Mouse (Mus musculus) testis, postnatal 10 days (tissue): ENCODE results near the gene Pi16.
"Not testable (repeated sequence)": the region's sequence is repeated elsewhere in the genome, so short reads cannot be mapped to it uniquely, and the experiment has no call there.

Source experiments
- DNase-seq: peaks from one replicate; pipeline ENCODE4 v3.0.0; 2021; ENCODE audit warnings: low spot score

Gene Pi16

DNA sequence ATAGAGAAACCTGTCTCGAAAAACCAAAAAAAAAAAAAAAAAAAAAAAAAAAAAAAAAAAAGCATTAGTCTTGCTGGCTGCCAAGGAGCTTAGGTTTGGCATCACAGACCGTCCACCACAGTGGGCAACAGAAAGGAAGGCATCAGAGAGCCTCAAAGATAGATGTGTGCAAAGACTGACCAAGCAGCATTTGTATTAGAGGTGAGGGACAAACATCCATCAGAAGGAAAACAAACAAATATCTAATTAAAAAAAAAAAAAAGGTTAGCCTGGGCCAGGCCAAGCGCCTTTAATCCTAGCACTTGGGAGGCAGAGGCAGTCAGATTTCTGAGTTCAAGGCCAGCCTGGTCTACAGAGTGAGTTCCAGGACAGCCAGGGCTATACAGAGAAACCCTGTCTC lies at the start of gene Pi16:
Gene Pi16 (plus strand): TSS at position 301 of the 400 bp plus-strand sequence.
- not testable (repeated sequence) for DNase-seq

DNA sequence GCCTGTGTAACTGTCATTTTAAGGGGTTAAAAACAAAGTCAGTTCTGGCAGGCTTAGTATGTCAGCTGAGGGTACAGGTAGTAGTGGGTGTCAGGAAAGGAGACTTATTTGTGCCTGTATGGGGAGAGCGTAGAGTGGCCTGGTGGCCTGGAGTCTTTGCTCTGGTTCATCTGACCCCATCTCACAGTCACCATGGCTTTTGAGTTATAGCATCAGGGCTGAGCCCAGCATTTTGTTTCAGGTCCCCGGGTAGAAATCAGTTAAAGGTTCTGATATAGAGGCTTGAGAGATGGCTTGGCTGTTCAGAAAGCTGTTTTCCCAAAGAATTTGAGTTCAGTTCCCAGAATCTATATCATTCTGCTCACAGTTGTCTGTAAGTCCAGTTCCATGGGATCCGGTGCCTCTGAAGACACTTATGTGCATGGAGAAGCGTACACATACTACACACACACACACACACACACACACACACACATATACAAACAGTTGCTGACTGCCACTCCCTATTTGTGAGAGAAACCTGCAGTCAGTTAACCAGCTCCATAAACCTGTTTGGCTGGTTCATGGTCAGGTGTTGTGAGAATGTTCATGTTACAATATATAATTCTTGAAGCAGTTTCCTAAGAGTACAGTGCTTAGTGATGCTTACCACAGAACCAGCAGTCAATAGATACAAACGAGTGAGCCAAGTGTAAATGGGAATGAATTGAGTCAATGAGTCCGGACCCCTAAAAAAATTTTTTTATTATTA lies 49.4 kb upstream of the Pi16 start:
- no peak for DNase-seq

DNA sequence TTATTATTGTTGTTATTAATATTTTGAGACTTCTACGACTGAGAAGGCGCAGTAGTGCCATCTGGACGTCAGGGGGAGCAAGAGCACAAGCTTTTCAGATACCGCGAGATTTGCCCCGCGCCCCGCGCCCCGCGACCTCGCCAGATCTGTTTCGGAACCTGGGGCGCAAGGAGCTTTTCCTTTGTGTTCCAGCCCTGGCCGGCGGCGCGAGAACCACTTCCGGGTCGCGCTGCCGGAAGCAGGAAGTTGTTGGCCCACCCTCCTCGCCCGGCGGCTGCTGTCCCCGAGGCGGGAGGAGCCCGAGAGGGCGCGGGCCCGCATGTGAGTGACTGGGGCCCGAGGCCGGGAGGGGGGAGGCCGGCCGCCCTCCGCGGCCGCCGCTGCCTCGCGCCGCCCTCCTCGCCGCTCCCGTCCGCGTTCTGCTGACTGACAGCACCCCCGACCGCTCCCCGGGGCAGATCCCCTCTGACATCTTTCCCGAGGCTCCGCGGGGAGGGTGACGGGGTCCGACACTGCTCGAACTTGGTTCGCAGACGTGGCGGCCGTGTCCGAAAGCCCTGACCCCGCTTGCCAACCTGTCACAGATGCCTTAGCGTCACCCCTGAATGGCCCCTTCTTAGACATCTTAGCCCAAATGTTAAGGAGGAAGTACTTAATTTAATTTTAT lies 48.7 kb upstream of the Pi16 start, which contains the start of gene BC004004:
Gene BC004004 (plus strand): TSS at position 107 of the 667 bp plus-strand sequence.
- DNase-seq: peak; percentile 96

DNA sequence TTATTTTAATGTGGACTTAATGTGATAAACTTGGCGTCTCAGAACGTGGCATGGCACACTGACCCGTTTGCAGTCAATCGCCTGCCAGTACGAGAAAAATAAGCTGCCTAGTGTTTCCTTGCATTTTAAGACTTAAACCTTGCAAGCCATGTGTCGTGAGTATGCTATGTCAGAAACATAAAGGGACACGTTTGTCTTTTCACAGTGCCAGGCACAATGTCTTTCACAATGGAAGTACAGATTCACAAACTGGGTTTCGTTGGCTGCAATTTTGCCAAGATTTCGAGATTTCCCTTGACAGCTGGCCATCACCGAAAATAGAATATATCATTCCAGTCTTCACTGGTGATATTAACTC lies 48.2 kb upstream of the Pi16 start:
- no peak for DNase-seq

DNA sequence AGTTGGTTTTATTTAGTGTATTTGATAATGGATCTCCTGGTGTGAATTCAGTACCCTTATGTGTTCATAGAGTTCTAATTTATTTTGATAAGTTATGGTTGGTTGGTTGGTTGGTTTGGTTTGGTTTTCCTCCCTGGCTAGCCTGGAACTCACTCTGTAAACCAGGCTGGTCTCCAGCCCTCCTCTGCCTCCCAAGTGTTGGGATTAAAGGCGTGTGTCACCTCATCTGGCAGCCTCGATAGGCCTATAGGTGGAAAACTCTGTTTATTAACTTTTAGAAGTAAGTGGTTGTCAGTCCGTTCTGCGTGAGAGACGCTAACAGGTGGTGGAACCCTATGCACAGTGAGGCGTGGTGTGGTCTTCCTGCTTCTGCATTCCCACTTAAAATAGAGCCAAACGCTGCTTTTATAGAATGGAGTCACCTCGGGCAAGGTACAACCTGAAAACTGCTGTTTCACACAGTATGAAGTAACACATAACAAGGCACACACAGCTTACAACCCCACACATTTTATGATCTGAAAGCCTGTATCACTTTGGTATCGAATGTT lies 47.3 kb upstream of the Pi16 start:
- DNase-seq: no peak

DNA sequence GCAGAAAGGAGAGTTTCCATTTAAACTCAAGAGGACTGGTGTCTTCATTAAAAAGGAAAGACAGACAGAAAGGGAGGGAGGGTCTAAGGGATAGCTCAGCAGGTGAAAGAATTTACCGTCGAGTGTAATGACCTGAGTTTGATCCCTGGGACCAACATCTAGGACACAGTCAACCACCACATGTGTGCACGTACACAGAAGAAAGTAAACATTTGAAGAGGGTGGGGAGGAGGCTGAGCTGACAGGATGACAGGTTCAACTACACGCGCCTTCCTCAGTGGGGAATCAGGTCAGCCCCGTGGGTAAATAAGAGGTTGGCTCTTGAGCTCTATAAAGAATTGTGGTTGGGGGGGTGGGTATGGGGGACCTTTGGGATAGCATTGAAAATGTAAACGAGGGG lies 44.3 kb upstream of the Pi16 start:
- no peak for DNase-seq

DNA sequence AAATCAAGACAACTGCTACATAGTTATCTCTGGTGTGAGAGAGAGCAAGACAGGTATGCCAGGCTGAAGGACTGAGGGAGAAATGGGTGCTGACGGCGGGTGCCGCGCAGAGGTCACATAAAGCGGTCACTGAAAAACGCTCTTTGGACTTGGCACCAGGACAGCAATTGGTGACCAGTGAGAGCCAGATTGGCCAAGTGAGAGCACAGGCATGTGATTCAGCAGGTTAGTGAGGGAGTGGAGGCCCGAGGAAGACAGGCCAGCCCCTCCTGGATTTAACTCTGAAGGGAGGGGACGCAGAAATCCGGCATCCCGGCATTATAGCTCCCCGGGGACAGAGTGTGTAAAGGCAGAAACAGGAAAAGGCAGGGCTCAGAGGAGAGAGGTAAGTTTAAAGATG lies 43.6 kb upstream of the Pi16 start:
- DNase-seq: no peak

DNA sequence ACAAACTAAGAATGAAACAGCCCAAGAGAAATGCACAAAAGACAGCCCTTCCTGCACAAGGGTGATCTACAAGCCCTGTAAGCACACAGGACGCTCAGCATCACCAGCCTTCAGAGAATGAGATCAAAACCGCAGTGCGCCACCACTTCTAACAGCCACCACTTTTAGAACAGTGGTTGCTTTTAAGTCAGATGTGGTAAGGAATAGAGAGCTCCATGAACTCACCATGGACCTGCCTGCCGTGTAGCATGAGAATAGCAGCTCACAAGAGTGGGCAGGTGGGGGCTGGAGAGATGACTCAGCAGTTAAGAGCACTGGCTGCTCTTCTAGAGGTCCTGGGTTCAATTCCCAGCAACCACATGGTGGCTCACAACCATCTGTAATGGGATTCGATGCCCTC lies 37.1 kb upstream of the Pi16 start:
- no peak for DNase-seq

DNA sequence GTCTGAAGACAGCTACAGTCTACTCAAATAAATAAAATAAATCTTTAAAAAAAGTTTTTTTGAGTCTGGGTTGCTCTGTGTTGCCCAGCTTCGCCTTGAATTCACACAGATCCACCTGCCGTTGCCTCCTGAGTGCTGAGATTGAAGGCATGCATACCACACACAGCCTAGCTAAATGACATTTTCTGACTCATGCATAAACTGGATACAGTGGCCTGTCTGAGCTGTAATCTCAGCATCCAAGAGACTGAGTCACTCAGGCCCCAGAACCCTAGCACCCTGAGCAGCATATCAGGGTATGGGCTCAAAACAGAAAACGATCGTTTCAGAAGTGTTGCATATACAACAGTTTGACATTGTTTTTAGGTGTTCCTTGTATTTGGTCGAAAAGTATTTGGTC lies 35.9 kb upstream of the Pi16 start:
- DNase-seq: no peak

DNA sequence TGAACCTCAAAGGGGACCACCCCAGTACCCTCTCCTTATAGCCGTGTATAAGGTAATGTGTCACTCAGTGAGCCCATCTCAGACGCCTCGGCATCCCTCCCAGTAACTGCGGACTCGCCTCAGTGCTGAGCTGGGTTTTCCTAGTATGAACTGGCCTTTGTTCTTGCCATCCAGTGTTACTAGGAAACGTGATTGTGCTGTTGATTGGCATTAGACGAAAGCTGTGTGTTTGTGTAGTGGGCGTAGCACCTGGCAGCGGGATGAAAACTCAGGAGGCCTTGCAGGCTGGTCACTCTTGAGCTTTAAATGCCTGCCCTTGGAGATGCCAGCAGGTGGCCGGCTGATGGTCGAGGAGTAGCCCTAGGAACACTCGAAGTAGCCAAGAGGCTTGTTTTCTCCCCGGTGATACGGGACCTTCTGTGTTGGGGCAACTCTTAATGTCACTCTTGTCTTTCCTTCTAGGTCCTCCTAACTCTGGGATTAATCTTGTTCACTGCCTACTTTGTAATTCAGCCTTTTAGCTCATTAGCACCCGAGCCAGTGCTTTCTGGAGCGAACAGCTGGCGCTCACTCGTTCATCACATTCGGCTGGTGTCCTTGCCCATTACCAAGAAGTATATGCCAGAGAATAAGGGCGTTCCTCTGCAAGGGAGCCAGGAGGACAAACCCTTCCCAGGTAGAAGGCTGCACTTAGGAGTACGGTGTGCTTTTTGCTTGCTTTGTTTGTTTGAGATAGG lies 35.1 kb upstream of the Pi16 start:
- DNase-seq: no peak

DNA sequence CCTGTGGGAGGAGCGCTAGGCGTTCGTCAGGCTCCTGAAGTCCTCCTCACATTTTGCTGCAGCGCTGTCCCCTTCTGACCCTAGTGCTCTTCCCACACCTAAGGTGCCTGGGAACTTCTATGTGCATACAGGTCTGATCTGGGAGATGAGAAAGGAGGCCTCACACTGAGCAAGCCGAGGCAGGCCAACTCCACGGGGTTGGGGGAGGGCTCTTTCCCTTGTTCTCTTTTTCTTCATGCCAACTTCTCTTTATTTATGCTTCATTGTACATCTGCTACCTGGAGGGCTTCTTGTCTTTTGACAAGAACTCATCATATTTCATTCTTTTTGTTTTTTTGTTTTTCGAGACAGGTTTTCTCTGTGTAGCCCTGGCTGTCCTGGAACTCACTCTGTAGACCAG lies 25.7 kb upstream of the Pi16 start:
- DNase-seq: no peak

DNA sequence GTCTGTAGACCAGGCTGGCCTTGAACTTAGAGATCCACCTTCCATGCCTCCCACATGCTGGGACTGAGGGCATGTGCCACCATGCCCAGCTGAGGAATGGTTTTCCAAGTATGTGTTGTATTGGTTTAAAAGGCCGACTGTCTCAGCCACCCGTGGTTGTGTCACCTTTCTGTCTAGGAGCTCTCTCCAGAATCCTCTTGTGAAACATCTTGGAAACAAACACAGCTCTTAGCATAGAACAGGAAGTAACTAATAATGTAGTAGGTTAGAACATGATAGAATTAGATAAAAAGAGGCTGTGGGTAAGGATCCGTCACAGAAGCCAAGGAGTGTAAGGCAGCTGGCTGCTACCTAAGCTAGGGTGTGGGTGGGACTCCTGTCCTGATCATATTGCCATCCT lies 24.5 kb upstream of the Pi16 start:
- DNase-seq: no peak

DNA sequence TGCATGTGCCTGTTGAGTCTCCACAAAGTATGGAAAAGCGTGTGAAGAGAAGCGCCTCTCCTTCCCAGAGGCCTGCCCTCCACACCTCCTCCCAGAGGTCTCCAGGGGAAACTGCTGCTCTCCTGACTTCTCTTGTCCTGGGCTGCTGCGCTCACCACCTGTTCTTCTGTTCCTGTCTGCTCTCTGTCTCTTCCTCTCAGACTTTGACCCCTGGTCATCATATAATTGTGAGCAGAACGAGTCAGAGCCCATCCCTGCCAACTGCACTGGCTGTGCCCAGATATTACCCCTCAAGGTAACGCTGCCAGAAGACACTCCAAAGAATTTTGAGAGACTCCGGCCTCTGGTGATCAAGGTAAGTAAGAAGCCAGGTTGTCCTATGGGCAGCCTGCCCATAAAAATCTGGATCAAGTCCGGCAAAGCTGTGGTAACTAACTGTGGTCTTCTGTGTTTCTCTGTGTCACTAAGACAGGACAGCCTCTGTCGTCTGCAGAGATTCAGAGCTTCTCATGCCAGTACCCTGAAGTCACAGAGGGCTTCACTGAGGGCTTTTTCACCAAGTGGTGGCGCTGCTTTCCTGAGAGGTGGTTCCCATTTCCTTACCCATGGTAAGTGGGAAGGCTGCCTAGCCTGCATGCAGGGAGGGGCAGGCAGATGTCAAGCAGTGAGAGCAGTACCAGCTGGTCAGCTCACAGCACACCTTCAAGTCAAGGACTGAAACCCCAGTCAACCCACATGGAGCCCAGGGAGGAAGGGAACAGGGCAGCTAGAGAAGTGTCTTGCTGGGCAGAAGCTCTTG lies 23.5 kb upstream of the Pi16 start:
- no peak for DNase-seq

DNA sequence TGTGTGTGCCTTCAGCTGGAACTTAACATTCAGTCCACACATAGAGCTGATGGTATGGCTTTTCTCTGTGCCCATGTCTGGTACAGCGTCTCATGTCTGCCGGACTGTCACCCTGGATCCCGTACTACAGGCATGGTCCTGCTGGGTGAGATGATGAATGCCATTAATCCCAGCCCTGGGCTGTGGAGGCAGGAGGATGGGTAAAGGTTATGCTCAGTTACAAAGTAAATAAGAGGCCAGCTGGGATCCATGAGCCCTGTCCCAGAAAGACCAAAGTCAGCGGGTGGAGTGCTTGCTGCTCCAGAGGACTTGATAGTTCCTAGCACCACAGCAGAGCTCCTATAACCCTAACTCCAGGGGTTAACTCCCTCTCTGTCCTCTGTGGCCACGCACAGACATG lies 21.6 kb upstream of the Pi16 start:
- DNase-seq: no peak

DNA sequence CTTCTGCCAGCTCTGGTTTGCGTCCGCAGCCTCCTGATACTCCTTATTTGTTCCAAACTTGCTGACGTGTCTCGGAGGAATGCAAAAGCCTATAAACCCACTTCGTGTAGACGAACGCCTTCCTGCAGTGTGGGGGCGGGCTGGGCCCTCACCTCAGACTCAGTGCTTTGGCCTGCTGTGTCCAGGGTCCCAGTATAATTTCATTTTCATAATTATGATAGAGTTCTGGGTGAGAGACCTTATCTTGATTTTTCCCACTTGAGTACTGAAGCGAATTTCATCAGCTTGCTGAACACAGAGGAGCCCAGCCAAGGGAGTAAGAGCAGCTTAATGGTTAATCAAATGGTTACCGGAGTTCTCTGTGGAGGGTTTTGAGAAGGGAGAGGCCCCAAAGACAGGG lies 20.2 kb upstream of the Pi16 start:
- DNase-seq: no peak

DNA sequence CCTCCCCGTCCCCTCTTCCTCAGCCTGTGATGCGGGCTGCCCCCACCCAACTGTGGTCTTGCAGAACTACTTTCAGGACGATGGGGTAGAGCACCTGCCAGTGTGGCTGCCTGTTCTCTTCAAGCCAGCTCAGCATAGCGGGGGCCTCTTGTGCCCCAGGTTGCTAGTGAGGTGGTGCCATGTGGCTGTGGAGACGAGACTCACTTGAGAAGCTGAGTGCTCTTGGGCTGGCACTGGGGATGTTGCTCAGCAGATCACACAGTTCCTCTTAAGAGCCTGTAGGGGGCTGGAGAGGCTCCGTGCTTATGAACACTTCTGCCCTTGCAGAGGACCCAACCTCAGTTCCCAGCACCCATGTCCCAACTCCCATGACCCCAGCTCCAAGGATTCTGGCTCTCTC lies 19.7 kb upstream of the Pi16 start:
- DNase-seq: no peak

DNA sequence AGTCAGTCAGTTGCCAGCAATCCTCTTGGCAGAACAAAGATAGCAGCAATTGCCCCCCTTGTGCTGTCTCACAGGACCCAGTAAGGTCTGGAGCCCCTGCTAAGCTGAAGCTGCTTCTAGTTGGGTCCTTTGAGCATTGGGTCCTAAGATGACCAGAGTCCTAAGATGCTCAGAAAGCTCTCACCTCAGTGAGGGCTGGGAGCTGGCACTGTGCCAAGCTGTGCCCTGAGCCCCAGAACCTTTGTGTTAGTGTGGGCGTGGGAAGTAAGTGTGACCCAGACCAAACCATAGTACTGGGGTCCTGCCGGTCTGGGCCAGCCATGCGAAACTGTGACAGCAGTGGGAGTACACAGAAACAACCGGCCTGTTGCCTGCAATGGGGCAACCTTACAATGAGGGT lies 18.2 kb upstream of the Pi16 start:
- DNase-seq: no peak

DNA sequence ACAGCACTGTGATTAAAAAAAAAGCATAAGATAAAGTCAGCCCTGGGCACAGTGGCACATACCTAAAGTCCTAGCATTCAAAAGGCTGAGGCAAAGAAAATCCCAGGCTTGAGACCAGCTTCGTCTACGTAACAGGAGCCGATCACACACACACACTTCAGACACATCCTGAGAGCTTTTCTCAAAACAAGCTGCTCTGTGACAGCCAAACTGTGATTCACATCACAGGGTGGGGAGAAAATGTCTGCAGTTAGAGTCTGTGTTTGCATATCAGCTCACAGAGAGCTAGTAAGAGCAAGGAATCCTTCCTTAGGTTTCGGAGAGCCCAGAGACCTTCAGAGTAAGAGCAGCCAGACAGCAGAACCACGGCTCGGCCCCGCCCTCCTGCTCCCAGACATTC lies 16.6 kb upstream of the Pi16 start:
- DNase-seq: no peak

DNA sequence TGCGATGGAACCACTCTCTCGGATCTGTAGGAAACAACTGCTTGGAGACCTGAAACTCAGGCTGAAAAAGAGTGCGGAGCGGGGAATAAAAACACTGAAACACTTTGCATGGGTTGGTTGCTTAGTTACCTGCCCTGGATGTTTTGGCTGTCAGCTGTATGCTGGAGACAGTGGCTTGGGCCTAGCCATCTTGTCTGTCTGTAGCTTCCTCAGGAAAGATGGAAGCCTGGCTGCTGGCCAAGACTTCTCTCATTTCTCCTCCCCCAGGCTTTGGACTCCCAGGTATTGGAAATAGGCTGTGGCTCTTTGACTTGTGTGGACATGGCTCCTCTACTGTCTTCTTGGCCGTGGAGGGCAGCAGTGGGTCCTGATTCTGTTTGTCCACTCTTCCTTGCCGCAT lies 16.1 kb upstream of the Pi16 start:
- DNase-seq: no peak

DNA sequence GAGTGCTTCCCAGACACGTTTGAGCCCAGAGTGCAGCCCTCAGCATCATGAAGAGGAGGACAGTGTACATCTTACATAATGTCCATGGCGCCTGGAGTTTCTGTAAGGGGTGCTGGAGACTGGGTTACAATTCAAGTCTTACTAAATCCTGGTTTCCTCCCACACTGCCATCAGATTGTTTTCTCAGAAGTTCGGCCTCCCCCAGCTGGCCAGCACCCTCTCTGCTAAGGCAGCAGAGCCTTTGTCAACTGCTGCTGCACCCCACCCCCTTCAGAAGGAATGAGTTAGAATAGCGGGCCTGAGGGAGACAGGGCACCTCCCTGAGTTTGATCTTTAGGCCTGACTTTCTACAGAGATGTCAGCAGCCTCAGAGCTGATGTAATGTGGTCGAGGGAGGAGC lies 15.3 kb upstream of the Pi16 start:
- DNase-seq: no peak

DNA sequence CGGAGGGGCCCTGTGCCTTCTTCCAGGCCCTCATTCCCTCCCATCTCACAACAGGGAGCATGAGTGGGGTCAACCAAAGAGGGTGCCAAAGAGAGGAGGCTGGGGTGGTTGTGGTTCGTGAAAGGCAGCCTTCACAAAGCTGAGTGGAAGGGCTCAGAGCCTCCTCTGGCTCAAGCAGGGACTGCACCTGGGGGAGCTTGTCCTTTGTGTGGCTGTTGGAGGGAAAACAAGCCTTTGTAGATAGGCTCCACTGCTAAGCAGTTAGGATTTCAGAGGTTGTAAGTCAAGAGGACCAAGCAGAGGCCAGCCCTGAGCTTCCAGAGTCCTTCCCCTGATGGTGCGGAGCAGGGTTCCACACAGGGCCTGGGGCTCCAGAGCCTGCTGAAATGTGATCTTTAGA lies 14.4 kb upstream of the Pi16 start:
- DNase-seq: peak; percentile 63

DNA sequence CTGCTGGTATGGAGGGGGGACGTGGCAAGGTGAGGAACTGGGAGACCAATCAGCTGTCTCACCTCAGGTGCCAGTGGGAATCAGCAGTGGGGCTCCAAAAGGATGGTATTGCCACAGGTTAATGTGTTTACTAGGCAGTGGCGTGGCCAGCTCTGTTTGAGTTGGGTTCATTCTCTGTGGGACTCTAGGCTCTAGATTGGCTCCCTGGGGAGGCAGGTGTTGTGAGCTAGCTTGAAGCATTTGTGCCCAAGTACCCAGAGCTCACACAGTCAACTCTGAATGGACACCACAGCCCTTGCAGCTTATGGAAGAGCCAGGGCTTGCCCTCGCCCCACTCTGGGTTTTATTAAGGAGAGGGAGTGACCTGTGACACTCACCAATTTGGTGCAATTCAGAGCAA lies 13.6 kb upstream of the Pi16 start:
- DNase-seq: no peak
